Comparison of ENCODE assay signal across 9 mouse cellular contexts in genomic region chr5:51568198-51568690, GRCm38 (mm10). TPM values are rescaled to one million over a fixed set of nuclear protein-coding genes. Genes with fewer than 3 reads are reported as not detected.
A peak's percentile ranks its signal among the peaks of the same experiment; 100 is the strongest.
DNase-seq lines count a peak whose midpoint lies in the region; ATAC-seq lines count a peak whose summit lies in the region.
"Had no signal": no experiment of that assay in that cellular context is flagged by ENCODE, and none has a peak within 500 bp of the region (broad histone marks: within the 10 kb centered on the region; RNA-seq: fewer than 3 reads in every experiment).

No protein-coding gene starts in this region.

- H3K4me2 ChIP-seq in forebrain, embryonic 15.5 days (replicated peaks): no peak overlapping the region
- no peak overlapping the region for H3K4me2 ChIP-seq in hindbrain, embryonic 13.5 days

- 0 out of 2 replicates have a peak, but pooled peaks have one; percentile 55 for ATAC-seq in forebrain, embryonic 15.5 days (replicated peaks)
- ATAC-seq in hindbrain, embryonic 13.5 days (ENCODE audit: low FRiP score): peak; percentile 65; the same call in 1 of the 2 replicates

- no peak overlapping the region for H3K27ac ChIP-seq in forebrain, embryonic 15.5 days (replicated peaks)
- 0 out of 2 replicates have a peak overlapping the region, but pooled peaks have one; percentile 1 for H3K27ac ChIP-seq in hindbrain, embryonic 13.5 days
- H3K27ac ChIP-seq: macrophage had no signal

- H3K4me3 ChIP-seq in forebrain, embryonic 15.5 days: no peak overlapping the region
- H3K4me3 ChIP-seq in hindbrain, embryonic 13.5 days: no peak overlapping the region

- no peaks in the 10 kb centered on the region for H3K36me3 ChIP-seq in forebrain, embryonic 15.5 days
- no peaks in the 10 kb centered on the region for H3K36me3 ChIP-seq in hindbrain, embryonic 13.5 days

- H3K27me3 ChIP-seq in forebrain, embryonic 15.5 days: no peaks in the 10 kb centered on the region
- H3K27me3 ChIP-seq in hindbrain, embryonic 13.5 days: no peaks in the 10 kb centered on the region

- peak; percentile 42 for DNase-seq in layer of hippocampus, adult 9-11 months
- DNase-seq in layer of hippocampus, postnatal 25 days (ENCODE audit: extremely low spot score in 1 of 2, low spot score in 1 of 2): no peak
- DNase-seq in right cerebral cortex, postnatal 10 days (ENCODE audit: low spot score in 2 of 2): peak; percentile 63 to 78
- DNase-seq in urinary bladder, adult 2 months (ENCODE audit: low spot score): no peak
- DNase-seq in cerebellum, postnatal 36 days: no peak
- DNase-seq: kidney, postnatal 36 days had no signal

- whole genome bisulfite sequencing in forebrain, embryonic 15.5 days: 22% methylated on average over 8 of the region's 8 CpGs
- 26% methylated on average over 8 of the region's 8 CpGs for WGBS in hindbrain, embryonic 13.5 days

- H3K9me3 ChIP-seq in forebrain, embryonic 15.5 days: no peaks in the 10 kb centered on the region
- H3K9me3 ChIP-seq in hindbrain, embryonic 13.5 days: no peaks in the 10 kb centered on the region

- H3K4me1 ChIP-seq in forebrain, embryonic 15.5 days: peaks cover 11% of the 10 kb centered on the region
- H3K4me1 ChIP-seq in hindbrain, embryonic 13.5 days (replicated peaks): peaks cover 10% of the 10 kb centered on the region

- no peak overlapping the region for H3K9ac ChIP-seq in forebrain, embryonic 15.5 days (replicated peaks)
- H3K9ac ChIP-seq in hindbrain, embryonic 13.5 days: no peak overlapping the region

RNA-seq across cellular contexts. Expression of gene Ppargc1a, which starts 0.7 kb away (rescaled TPM):
- 10 to 100 TPM; 39.4 to 45.2 TPM for total RNA-seq in layer of hippocampus, postnatal 25 days (2021)
- polyA plus RNA-seq in forebrain, embryonic 15.5 days (2015; fragmentation: Nextera tagmentation; extraction: Ambion mirVana): 7.2 and 7.9 TPM in 2 replicates
- polyA plus RNA-seq in hindbrain, embryonic 13.5 days (2015; fragmentation: Nextera tagmentation; extraction: Ambion mirVana): 8.9 and 9.9 TPM in 2 replicates
- 2.4 and 2.6 TPM in 2 replicates for polyA plus RNA-seq in urinary bladder, adult 2 months (2012; rRNA removed)

Comparison
In these comparisons a context has a peak if more than half of its experiments do, and no peak if none do; other contexts are left out.
1. DNase-seq: peak in layer of hippocampus, adult 9-11 months (single experiment) and right cerebral cortex, postnatal 10 days (2 of 2); none in layer of hippocampus, postnatal 25 days (0 of 2), urinary bladder, adult 2 months (single experiment) and cerebellum, postnatal 36 days (0 of 2).